Mouse (Mus musculus): ENCODE measurements around the gene Atp6v0b. TPM values are rescaled to one million over a fixed set of nuclear protein-coding genes. Genes with fewer than 3 reads are reported as not detected.

Gene Atp6v0b
- polyA plus RNA-seq, 1 experiment from 2014 or later, result 187 TPM

- DNase-seq (ENCODE audit: low spot score) (no peak), ATAC-seq (replicated peaks; ENCODE audit: low FRiP score) (no peak)
- Histone ChIP-seq H3K27ac (ENCODE audit: low read depth, low read length) (no peak overlapping the region), H3K4me1 (replicated peaks; ENCODE audit: control insufficient read depth, insufficient read depth, low read length) (no peaks in the 10 kb centered on the region; the same call in 1 of the 2 replicates), H3K4me2 (ENCODE audit: low read depth, low read length, severe bottlenecking) (no peak overlapping the region), H3K36me3 (ENCODE audit: control insufficient read depth, insufficient read depth, low read length) (no peaks in the 10 kb centered on the region), H3K27me3 (ENCODE audit: control insufficient read depth, insufficient read depth, low read length) (no peaks in the 10 kb centered on the region), H3K9me3 (ENCODE audit: control insufficient read depth, low read length) (no peaks in the 10 kb centered on the region), H3K9ac (ENCODE audit: low read length) (no peak overlapping the region), H3K4me3 (ENCODE audit: low read depth, low read length) (no peak overlapping the region)
- WGBS, result 35% methylated on average over 4 of the region's 4 CpGs
Measured at GRCm38 (mm10) chr4:117862823-117863222, 24.3 kb downstream of the Atp6v0b start.

GRCm38 (mm10) chr4:117860570-117860969, 26.6 kb downstream of the Atp6v0b start:
- WGBS, result 86% methylated on average over 9 of the region's 9 CpGs
- no peak overlapping the region for H3K27ac ChIP-seq (ENCODE audit: low read depth, low read length)
- H3K4me2 ChIP-seq (ENCODE audit: low read depth, low read length, severe bottlenecking), result no peak overlapping the region
- DNase-seq (ENCODE audit: low spot score) (no peak), ATAC-seq (replicated peaks; ENCODE audit: low FRiP score) (no peak)
- H3K9me3 ChIP-seq (ENCODE audit: control insufficient read depth, low read length), result no peaks in the 10 kb centered on the region
- no peak overlapping the region for H3K4me3 ChIP-seq (ENCODE audit: low read depth, low read length)
- H3K27me3 ChIP-seq (ENCODE audit: control insufficient read depth, insufficient read depth, low read length), result no peaks in the 10 kb centered on the region
- no peaks in the 10 kb centered on the region; the same call in 1 of the 2 replicates for H3K4me1 ChIP-seq (replicated peaks; ENCODE audit: control insufficient read depth, insufficient read depth, low read length)
- no peaks in the 10 kb centered on the region for H3K36me3 ChIP-seq (ENCODE audit: control insufficient read depth, insufficient read depth, low read length)
- H3K9ac ChIP-seq (ENCODE audit: low read length), result no peak overlapping the region

GRCm38 (mm10) chr4:117858794-117859193, 28.3 kb downstream of the Atp6v0b start:
- no peak for ATAC-seq (replicated peaks; ENCODE audit: low FRiP score)
- no peaks in the 10 kb centered on the region for H3K27me3 ChIP-seq (ENCODE audit: control insufficient read depth, insufficient read depth, low read length)
- no peak overlapping the region for H3K9ac ChIP-seq (ENCODE audit: low read length)
- H3K4me1 ChIP-seq (replicated peaks; ENCODE audit: control insufficient read depth, insufficient read depth, low read length), result no peaks in the 10 kb centered on the region; the same call in 1 of the 2 replicates
- WGBS, result 66% methylated on average over 3 of the region's 3 CpGs
- H3K36me3 ChIP-seq (ENCODE audit: control insufficient read depth, insufficient read depth, low read length), result no peaks in the 10 kb centered on the region
- no peak overlapping the region for H3K4me3 ChIP-seq (ENCODE audit: low read depth, low read length)
- no peaks in the 10 kb centered on the region for H3K9me3 ChIP-seq (ENCODE audit: control insufficient read depth, low read length)
- H3K4me2 ChIP-seq (ENCODE audit: low read depth, low read length, severe bottlenecking), result no peak overlapping the region
- H3K27ac ChIP-seq (ENCODE audit: low read depth, low read length), result no peak overlapping the region
- DNase-seq (ENCODE audit: low spot score), result peak; percentile 69

GRCm38 (mm10) chr4:117855146-117855545, 32.0 kb downstream of the Atp6v0b start:
- H3K4me3 ChIP-seq (ENCODE audit: low read depth, low read length), result no peak overlapping the region
- no peak for ATAC-seq (replicated peaks; ENCODE audit: low FRiP score)
- H3K4me1 ChIP-seq (replicated peaks; ENCODE audit: control insufficient read depth, insufficient read depth, low read length), result no peaks in the 10 kb centered on the region; the same call in 1 of the 2 replicates
- H3K27ac ChIP-seq (ENCODE audit: low read depth, low read length), result no peak overlapping the region
- H3K4me2 ChIP-seq (ENCODE audit: low read depth, low read length, severe bottlenecking), result no peak overlapping the region
- H3K9ac ChIP-seq (ENCODE audit: low read length), result no peak overlapping the region
- no peak for DNase-seq (ENCODE audit: low spot score)
- no peaks in the 10 kb centered on the region for H3K27me3 ChIP-seq (ENCODE audit: control insufficient read depth, insufficient read depth, low read length)
- no peaks in the 10 kb centered on the region for H3K9me3 ChIP-seq (ENCODE audit: control insufficient read depth, low read length)
- WGBS, result 82% methylated on average over 9 of the region's 9 CpGs
- H3K36me3 ChIP-seq (ENCODE audit: control insufficient read depth, insufficient read depth, low read length), result no peaks in the 10 kb centered on the region

- DNase-seq (ENCODE audit: low spot score) (no peak), ATAC-seq (replicated peaks; ENCODE audit: low FRiP score) (no peak)
- Histone ChIP-seq H3K4me1 (replicated peaks; ENCODE audit: control insufficient read depth, insufficient read depth, low read length) (peaks cover 8% of the 10 kb centered on the region; the same call in 1 of the 2 replicates), H3K9me3 (ENCODE audit: control insufficient read depth, low read length) (no peaks in the 10 kb centered on the region), H3K9ac (ENCODE audit: low read length) (no peak overlapping the region), H3K27me3 (ENCODE audit: control insufficient read depth, insufficient read depth, low read length) (no peaks in the 10 kb centered on the region), H3K36me3 (ENCODE audit: control insufficient read depth, insufficient read depth, low read length) (no peaks in the 10 kb centered on the region), H3K4me2 (ENCODE audit: low read depth, low read length, severe bottlenecking) (no peak overlapping the region), H3K4me3 (ENCODE audit: low read depth, low read length) (no peak overlapping the region), H3K27ac (ENCODE audit: low read depth, low read length) (no peak overlapping the region)
- whole genome bisulfite sequencing, result 91% methylated on average over 10 of the region's 10 CpGs
Measured at GRCm38 (mm10) chr4:117852152-117852868, 34.8 kb downstream of the Atp6v0b start.

- Histone ChIP-seq H3K27ac (ENCODE audit: low read depth, low read length) (no peak overlapping the region), H3K4me1 (replicated peaks; ENCODE audit: control insufficient read depth, insufficient read depth, low read length) (peaks cover 8% of the 10 kb centered on the region; the same call in 1 of the 2 replicates), H3K9ac (ENCODE audit: low read length) (no peak overlapping the region), H3K4me2 (ENCODE audit: low read depth, low read length, severe bottlenecking) (no peak overlapping the region), H3K36me3 (ENCODE audit: control insufficient read depth, insufficient read depth, low read length) (no peaks in the 10 kb centered on the region), H3K9me3 (ENCODE audit: control insufficient read depth, low read length) (no peaks in the 10 kb centered on the region), H3K27me3 (ENCODE audit: control insufficient read depth, insufficient read depth, low read length) (no peaks in the 10 kb centered on the region), H3K4me3 (ENCODE audit: low read depth, low read length) (no peak overlapping the region)
- no peak for ATAC-seq (replicated peaks; ENCODE audit: low FRiP score)
- no peak for DNase-seq (ENCODE audit: low spot score)
- 81% methylated on average over 7 of the region's 7 CpGs for WGBS
Measured at GRCm38 (mm10) chr4:117850871-117851270, 36.3 kb downstream of the Atp6v0b start.

GRCm38 (mm10) chr4:117850176-117850575, 37.0 kb downstream of the Atp6v0b start:
- H3K4me2 ChIP-seq (ENCODE audit: low read depth, low read length, severe bottlenecking), result no peak overlapping the region
- H3K27me3 ChIP-seq (ENCODE audit: control insufficient read depth, insufficient read depth, low read length), result no peaks in the 10 kb centered on the region
- H3K9me3 ChIP-seq (ENCODE audit: control insufficient read depth, low read length), result no peaks in the 10 kb centered on the region
- ATAC-seq (replicated peaks; ENCODE audit: low FRiP score) (no peak), DNase-seq (ENCODE audit: low spot score) (no peak)
- no peaks in the 10 kb centered on the region for H3K36me3 ChIP-seq (ENCODE audit: control insufficient read depth, insufficient read depth, low read length)
- no peak overlapping the region for H3K27ac ChIP-seq (ENCODE audit: low read depth, low read length)
- H3K4me3 ChIP-seq (ENCODE audit: low read depth, low read length), result no peak overlapping the region
- 84% methylated on average over 7 of the region's 7 CpGs for WGBS
- peaks cover 8% of the 10 kb centered on the region; the same call in 1 of the 2 replicates for H3K4me1 ChIP-seq (replicated peaks; ENCODE audit: control insufficient read depth, insufficient read depth, low read length)
- no peak overlapping the region; the same call in 1 of the 2 replicates for H3K9ac ChIP-seq (ENCODE audit: low read length)

GRCm38 (mm10) chr4:117849506-117849905, 37.6 kb downstream of the Atp6v0b start:
- Histone ChIP-seq H3K27ac (ENCODE audit: low read depth, low read length) (no peak overlapping the region), H3K4me1 (replicated peaks; ENCODE audit: control insufficient read depth, insufficient read depth, low read length) (peaks cover 8% of the 10 kb centered on the region; the same call in 1 of the 2 replicates), H3K4me2 (ENCODE audit: low read depth, low read length, severe bottlenecking) (no peak overlapping the region), H3K36me3 (ENCODE audit: control insufficient read depth, insufficient read depth, low read length) (no peaks in the 10 kb centered on the region), H3K4me3 (ENCODE audit: low read depth, low read length) (no peak overlapping the region), H3K27me3 (ENCODE audit: control insufficient read depth, insufficient read depth, low read length) (no peaks in the 10 kb centered on the region), H3K9ac (ENCODE audit: low read length) (peak overlapping the region; percentile 32), H3K9me3 (ENCODE audit: control insufficient read depth, low read length) (no peaks in the 10 kb centered on the region)
- WGBS, result 27% methylated on average over 5 of the region's 5 CpGs
- no peak for ATAC-seq (replicated peaks; ENCODE audit: low FRiP score)
- no peak for DNase-seq (ENCODE audit: low spot score)

- H3K4me2 ChIP-seq (ENCODE audit: low read depth, low read length, severe bottlenecking), result no peak overlapping the region
- H3K27ac ChIP-seq (ENCODE audit: low read depth, low read length), result no peak overlapping the region
- H3K4me1 ChIP-seq (replicated peaks; ENCODE audit: control insufficient read depth, insufficient read depth, low read length), result peaks cover 8% of the 10 kb centered on the region; the same call in 1 of the 2 replicates
- ATAC-seq (replicated peaks; ENCODE audit: low FRiP score), result no peak; the same call in 1 of the 2 replicates
- H3K9me3 ChIP-seq (ENCODE audit: control insufficient read depth, low read length), result no peaks in the 10 kb centered on the region
- no peak overlapping the region for H3K4me3 ChIP-seq (ENCODE audit: low read depth, low read length)
- peak overlapping the region; percentile 32 for H3K9ac ChIP-seq (ENCODE audit: low read length)
- H3K36me3 ChIP-seq (ENCODE audit: control insufficient read depth, insufficient read depth, low read length), result no peaks in the 10 kb centered on the region
- no peak for DNase-seq (ENCODE audit: low spot score)
- 59% methylated on average over 17 of the region's 17 CpGs for WGBS
- no peaks in the 10 kb centered on the region for H3K27me3 ChIP-seq (ENCODE audit: control insufficient read depth, insufficient read depth, low read length)
Measured at GRCm38 (mm10) chr4:117849063-117849462, 38.1 kb downstream of the Atp6v0b start.

All from forebrain, embryonic 11.5 days (tissue).